Mouse (Mus musculus): ENCODE measurements around the gene Sox5.
A peak's percentile ranks its signal among the peaks of the same experiment; 100 is the strongest.
"Not testable (repeated sequence)": the region's sequence is repeated elsewhere in the genome, so short reads cannot be mapped to it uniquely, and the experiment has no call there.

Gene Sox5

DNA sequence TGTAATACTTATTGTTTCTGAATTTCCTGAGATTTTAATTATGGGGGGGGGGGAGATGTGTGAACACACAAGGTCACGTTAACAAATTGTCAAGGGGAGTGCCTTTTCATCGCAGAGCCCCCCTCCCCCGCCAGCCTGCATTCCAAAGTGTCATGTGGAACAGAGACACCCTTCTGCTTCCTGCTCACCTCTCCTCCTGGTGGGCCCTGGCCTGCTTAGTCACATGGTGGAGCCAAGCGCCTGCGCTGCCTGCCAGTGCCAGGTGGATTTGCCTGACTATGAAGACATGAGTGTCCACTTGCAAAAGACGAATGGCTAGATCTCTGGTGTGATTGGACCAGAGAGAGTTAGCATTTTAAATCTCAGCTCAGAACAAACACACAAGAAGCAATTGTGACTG lies 462.1 kb downstream of the Sox5 start:
- peak; percentile 34 to 62 for DNase-seq

- DNase-seq, result no peak
Observed at GRCm38 (mm10) chr6:144312781-144313754, 468.7 kb downstream of the Sox5 start.

GRCm38 (mm10) chr6:144312282-144312780 lies 469.4 kb downstream of the Sox5 start:
- no peak for DNase-seq

- DNase-seq, result no peak
Observed at GRCm38 (mm10) chr6:144311754-144312153, 470.0 kb downstream of the Sox5 start.

GRCm38 (mm10) chr6:144309171-144309570 lies 472.6 kb downstream of the Sox5 start:
- DNase-seq, result no peak

DNA sequence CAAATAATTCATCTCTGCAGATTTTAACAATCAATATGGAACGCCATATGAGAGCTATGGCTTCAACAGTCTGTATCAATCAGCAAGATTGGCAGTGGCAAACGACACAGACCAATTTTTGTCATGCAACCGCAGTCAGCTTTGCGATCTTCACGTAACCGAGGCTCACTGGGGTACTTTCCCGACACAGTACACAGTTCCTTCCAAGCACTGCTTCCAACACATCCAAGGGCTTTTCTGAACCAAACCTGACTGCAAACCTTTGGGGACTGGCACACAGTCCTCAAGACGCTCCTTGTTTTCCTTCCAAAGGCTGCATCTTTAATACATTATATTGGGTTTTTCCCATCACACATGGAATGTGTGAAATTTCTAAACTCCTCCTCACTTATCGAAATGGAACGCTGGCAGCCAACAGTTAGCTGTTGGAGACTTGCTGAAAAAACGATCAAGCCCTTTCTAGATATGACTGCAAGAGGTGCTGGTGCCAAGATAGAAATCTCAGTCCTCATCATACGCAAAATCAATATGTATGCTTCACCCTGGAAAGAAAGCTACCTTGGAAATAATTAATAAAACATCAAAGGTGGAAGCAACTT lies 474.1 kb downstream of the Sox5 start:
- DNase-seq, result no peak

DNA sequence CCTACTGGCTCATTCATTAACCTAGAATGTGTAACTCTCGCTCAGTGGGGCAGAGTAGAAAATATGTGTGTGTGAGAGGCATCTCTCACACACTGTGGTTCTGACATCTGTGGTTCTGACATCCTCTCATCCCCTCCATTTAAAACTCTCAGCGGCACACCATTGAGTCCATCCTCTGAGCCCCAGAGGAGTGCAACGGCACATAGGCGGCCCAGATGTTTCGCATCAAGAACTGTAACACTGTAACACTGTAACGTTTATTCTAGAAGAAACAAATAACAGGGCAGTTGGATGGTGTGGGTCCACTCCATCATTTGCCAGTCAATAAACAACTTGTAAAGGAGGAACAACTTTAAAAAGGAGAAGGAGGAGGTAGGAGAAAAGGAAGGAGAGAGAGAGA lies 479.0 kb downstream of the Sox5 start:
- DNase-seq, result no peak

GRCm38 (mm10) chr6:144301082-144301481 lies 480.7 kb downstream of the Sox5 start:
- no peak for DNase-seq

GRCm38 (mm10) chr6:144299503-144299858 lies 482.3 kb downstream of the Sox5 start:
- DNase-seq, result no peak

- no peak for DNase-seq
Observed at GRCm38 (mm10) chr6:144298641-144299502, 482.9 kb downstream of the Sox5 start.

- no peak for DNase-seq
Observed at GRCm38 (mm10) chr6:144297846-144298245, 483.9 kb downstream of the Sox5 start.

- DNase-seq, result no peak
Observed at GRCm38 (mm10) chr6:144297131-144297530, 484.6 kb downstream of the Sox5 start.

DNA sequence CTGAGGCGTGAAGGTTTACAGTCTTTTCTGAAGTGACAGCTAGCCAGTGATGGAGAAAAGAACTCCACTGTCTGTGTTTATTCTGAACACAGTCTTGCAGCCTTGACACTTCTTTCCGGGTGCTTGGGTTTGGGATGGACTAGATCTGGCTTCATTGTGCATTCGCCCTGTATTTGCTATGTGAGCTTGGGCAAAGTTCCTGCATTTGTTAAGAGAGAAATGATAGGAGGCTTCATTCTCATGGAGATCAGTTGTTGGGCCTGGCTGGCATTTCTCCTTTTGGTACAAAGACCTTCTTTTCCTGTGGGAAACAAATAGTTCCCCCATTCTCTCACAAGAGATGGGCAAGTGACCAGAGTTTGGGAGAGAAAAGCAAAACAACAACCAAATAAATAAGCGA lies 490.3 kb downstream of the Sox5 start:
- DNase-seq, result no peak

DNA sequence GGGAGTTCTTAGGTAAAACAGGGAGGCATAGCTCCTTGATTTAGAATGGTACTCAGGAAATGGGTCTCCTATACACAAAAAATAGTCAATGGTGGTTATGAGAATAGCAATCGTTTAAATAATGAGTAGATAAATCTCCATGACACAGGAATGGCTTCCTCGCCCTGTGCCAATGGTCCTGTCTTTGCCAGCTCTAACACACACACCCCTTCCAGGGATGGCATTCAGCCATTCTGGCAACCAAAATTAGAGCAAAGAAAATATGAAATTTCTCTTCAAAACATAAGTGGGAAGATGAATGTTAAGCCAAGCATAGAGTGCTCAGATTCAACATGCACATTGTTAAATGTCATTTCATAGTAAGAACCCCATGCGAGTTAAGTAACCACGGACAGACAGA lies 495.7 kb downstream of the Sox5 start:
- DNase-seq, result peak; percentile 28 to 51

- peak in 1 of 2 experiments; percentile 22 for DNase-seq
Observed at GRCm38 (mm10) chr6:144283191-144283590, 498.6 kb downstream of the Sox5 start.

- DNase-seq, result peak; percentile 81 to 82
Observed at GRCm38 (mm10) chr6:144282756-144283155, 499.0 kb downstream of the Sox5 start.

DNA sequence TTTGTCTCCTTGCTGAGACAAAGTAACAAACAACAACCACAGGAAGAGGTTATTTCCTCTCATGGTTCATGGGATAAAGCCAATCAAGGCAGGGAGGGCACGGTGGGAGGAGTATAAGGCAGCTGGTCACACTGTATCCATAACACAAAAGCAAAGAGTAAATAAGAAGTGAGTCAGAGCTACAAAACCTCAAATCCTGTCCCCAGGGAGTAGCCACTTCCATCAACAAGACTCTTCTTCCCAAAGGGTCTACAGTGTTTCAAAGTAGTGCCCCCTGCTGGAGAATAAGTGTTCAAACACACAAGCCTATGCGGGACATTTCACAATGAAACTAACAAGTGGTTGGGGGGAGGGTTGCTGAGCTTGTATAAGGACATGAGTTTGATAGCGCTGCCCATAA lies 500.1 kb downstream of the Sox5 start:
- DNase-seq, result no peak

GRCm38 (mm10) chr6:144278505-144279053 lies 503.2 kb downstream of the Sox5 start:
- no peak for DNase-seq

DNA sequence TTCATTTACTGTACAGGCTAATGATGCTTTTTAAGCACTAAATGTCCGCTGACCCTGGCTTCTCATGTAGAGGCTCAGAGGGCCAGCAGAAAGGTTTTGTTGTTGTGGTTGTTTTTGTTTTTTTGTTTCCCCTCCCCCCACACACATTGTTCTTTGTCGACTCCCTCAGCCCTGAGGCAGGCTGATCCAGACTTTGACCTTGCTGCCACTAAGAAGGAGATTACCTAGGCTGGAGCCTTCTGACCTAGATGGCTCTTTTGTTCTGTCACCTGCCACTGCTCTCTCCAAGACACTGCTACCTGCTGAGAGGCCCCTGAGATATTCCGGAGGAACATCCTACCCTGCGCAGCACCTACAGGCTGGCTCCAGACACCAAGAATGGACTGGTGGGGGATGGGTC lies 508.4 kb downstream of the Sox5 start:
- DNase-seq, result not testable (repeated sequence)

- peak in 1 of 2 experiments; percentile 26 for DNase-seq
Observed at GRCm38 (mm10) chr6:144271326-144271725, 510.5 kb downstream of the Sox5 start.

DNA sequence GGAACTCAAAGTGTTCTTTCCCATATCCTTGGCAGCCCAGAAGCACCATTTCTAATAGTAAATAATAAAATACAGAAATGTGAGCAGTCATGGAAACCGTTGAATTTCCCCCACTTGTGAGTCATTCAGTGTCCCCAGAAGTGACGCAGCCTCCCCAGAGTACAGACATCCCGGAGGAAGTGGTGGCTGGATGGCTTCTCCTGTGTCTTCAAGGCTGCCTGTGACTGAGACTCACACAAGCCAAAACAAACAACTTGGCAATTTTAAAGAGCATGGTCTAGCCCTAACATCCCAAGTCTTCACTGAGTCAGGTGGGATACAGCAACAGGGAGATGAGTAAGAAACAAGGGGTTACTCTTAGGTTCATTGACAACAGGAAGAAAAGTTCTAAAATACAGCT lies 511.5 kb downstream of the Sox5 start:
- no peak for DNase-seq

- no peak for DNase-seq
Observed at GRCm38 (mm10) chr6:144269666-144270065, 512.1 kb downstream of the Sox5 start.

DNA sequence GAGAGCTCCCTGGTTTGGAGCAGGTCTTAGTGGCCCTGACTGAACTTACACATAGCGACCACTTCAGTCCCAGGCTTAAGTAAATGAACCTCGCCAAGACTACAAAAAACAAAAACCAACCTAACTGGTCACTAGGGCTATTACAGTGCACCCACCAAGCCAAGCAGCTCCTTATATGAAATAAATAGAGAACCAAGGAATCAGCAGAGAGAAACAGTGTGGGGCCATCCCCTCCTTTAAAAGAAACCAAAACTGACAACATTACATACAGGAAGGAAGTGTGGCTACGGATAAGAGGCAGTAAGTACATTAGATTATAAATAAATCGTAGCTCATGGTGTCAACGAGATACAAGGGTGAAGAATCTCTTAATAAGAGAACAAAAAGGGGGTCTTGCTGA lies 516.0 kb downstream of the Sox5 start:
- DNase-seq, result no peak

Measured in cerebellum, postnatal 25 days (tissue).